Mouse (Mus musculus) spleen, adult 2 months (tissue): ENCODE measurements at regions not wholly inside any gene's neighbourhood (a gene's known extent, or its start where the extent isn't known, plus 50 kb on each side); places are given as distances from the start of the nearest gene placed in this dataset.
A peak's percentile ranks its signal among the peaks of the same experiment; 100 is the strongest.

Experiments used
- DNase-seq, 2 experiments: peaks; one replicate each; pipeline versions ENCODE4 v3.0.0 to v3.0.0-alpha.2; 2012 to 2021; ENCODE audit warnings: low spot score in 2 of 2, low read depth in 1 of 2
- H3K27ac ChIP-seq: fragments of 200-500 bp; 2 replicates; pipeline ENCODE4 v1.5.1; 2012; ENCODE audit warnings: low read length, inconsistent platforms; ENCODE audit not compliant: insufficient read depth
- H3K27me3 ChIP-seq: fragments of 200-500 bp; 2 replicates; pipeline ENCODE4 v1.6.1; 2012; ENCODE audit warnings: mild to moderate bottlenecking, moderate library complexity, low read length, inconsistent platforms; ENCODE audit not compliant: control insufficient read depth, insufficient read depth
- H3K36me3 ChIP-seq: fragments of 200-500 bp; 2 replicates; pipeline ENCODE4 v1.6.1; 2012; ENCODE audit warnings: mild to moderate bottlenecking, low read length, inconsistent platforms; ENCODE audit not compliant: control insufficient read depth, insufficient read depth
- H3K4me1 ChIP-seq: fragments of 200-500 bp; 2 replicates; pipeline ENCODE4 v1.6.1; 2011; ENCODE audit warnings: inconsistent platforms; ENCODE audit not compliant: control insufficient read depth, insufficient read depth, insufficient read length
- H3K4me3 ChIP-seq: fragments of 200-500 bp; 2 replicates; pipeline ENCODE4 v1.5.1; 2011; ENCODE audit warnings: mild to moderate bottlenecking, inconsistent platforms; ENCODE audit not compliant: insufficient read depth, insufficient read length; ENCODE audit errors: extremely low read depth
- CTCF ChIP-seq: fragments of 200-500 bp; IDR thresholded peaks from 2 replicates; pipeline ENCODE4 v1.5.1; 2011; ENCODE audit warnings: mild to moderate bottlenecking, inconsistent platforms; ENCODE audit not compliant: insufficient read depth, insufficient read length, insufficient replicate concordance; ENCODE audit errors: extremely low read depth
- POLR2A ChIP-seq: fragments of 200-500 bp; IDR thresholded peaks from 2 replicates; pipeline ENCODE4 v1.6.1; 2011; ENCODE audit warnings: low read depth, low read length, inconsistent platforms
- WGBS: fragments of 180-500 bp; shearing (Covaris S2); methylation state at CpG from one replicate; pipeline ENCODE4 v1.1.7; 2018; 5-methylcytosine and 5-hydroxymethylcytosine counted together

GRCm38 (mm10) chr3:148229192-148229591 lies 761.2 kb downstream of the Adgrl2 start:
- Histone ChIP-seq H3K4me3 (no peak overlapping the region), H3K27ac (no peak overlapping the region), H3K36me3 (no peaks in the 10 kb centered on the region), H3K4me1 (no peaks in the 10 kb centered on the region), H3K27me3 (no peaks in the 10 kb centered on the region)
- no peak for TF ChIP-seq POLR2A
- no peak for TF ChIP-seq CTCF
- WGBS: 83% methylated on average over 3 of the region's 3 CpGs
- no peak for DNase-seq

GRCm38 (mm10) chr3:148228002-148228707 lies 762.2 kb downstream of the Adgrl2 start:
- TF ChIP-seq POLR2A (no peak), CTCF (no peak)
- WGBS: 76% methylated on average over 9 of the region's 9 CpGs
- H3K4me3 ChIP-seq: no peak overlapping the region
- no peak for DNase-seq
- H3K36me3 ChIP-seq: no peaks in the 10 kb centered on the region
- no peak overlapping the region for H3K27ac ChIP-seq
- H3K27me3 ChIP-seq: no peaks in the 10 kb centered on the region
- H3K4me1 ChIP-seq: no peaks in the 10 kb centered on the region

GRCm38 (mm10) chr3:148220826-148221225 lies 769.5 kb downstream of the Adgrl2 start:
- Histone ChIP-seq H3K4me3 (no peak overlapping the region), H3K36me3 (no peaks in the 10 kb centered on the region), H3K27ac (no peak overlapping the region), H3K4me1 (peaks cover 3% of the 10 kb centered on the region; the same call in 1 of the 2 replicates), H3K27me3 (no peaks in the 10 kb centered on the region)
- TF ChIP-seq CTCF: no peak
- no peak for TF ChIP-seq POLR2A
- peak in 1 of 2 experiments; percentile 35 for DNase-seq
- WGBS: 12% methylated on average over 5 of the region's 5 CpGs

- no peak for DNase-seq
- no peak overlapping the region for H3K27ac ChIP-seq
- WGBS: 91% methylated on average over 10 of the region's 10 CpGs
- H3K27me3 ChIP-seq: no peaks in the 10 kb centered on the region
- H3K4me1 ChIP-seq: peaks cover 3% of the 10 kb centered on the region; the same call in 1 of the 2 replicates
- no peak overlapping the region for H3K4me3 ChIP-seq
- no peaks in the 10 kb centered on the region for H3K36me3 ChIP-seq
- TF ChIP-seq CTCF: no peak
- TF ChIP-seq POLR2A: no peak
Measured at GRCm38 (mm10) chr3:148220024-148220590, 770.2 kb downstream of the Adgrl2 start.

GRCm38 (mm10) chr3:148202148-148202547 lies 788.2 kb downstream of the Adgrl2 start:
- 87% methylated on average over 3 of the region's 3 CpGs for WGBS
- DNase-seq: no peak
- Histone ChIP-seq H3K4me3 (no peak overlapping the region), H3K36me3 (no peaks in the 10 kb centered on the region), H3K4me1 (no peaks in the 10 kb centered on the region), H3K27ac (no peak overlapping the region), H3K27me3 (no peaks in the 10 kb centered on the region)
- no peak for TF ChIP-seq POLR2A
- TF ChIP-seq CTCF: no peak

GRCm38 (mm10) chr3:148186704-148187103 lies 803.7 kb downstream of the Adgrl2 start:
- no peak overlapping the region for H3K4me3 ChIP-seq
- TF ChIP-seq CTCF (no peak), POLR2A (no peak)
- no peaks in the 10 kb centered on the region for H3K36me3 ChIP-seq
- WGBS: 86% methylated on average over 2 of the region's 2 CpGs
- no peaks in the 10 kb centered on the region for H3K27me3 ChIP-seq
- H3K27ac ChIP-seq: no peak overlapping the region
- DNase-seq: no peak
- no peaks in the 10 kb centered on the region for H3K4me1 ChIP-seq

GRCm38 (mm10) chr3:148167556-148167955 lies 822.8 kb downstream of the Adgrl2 start:
- Histone ChIP-seq H3K4me1 (no peaks in the 10 kb centered on the region), H3K36me3 (no peaks in the 10 kb centered on the region), H3K27ac (no peak overlapping the region), H3K27me3 (no peaks in the 10 kb centered on the region), H3K4me3 (no peak overlapping the region)
- TF ChIP-seq POLR2A: no peak
- TF ChIP-seq CTCF: no peak
- no peak for DNase-seq
- 76% methylated on average over 1 of the region's 1 CpGs for WGBS
